Mouse (Mus musculus): Measurements from ENCODE around the gene Gucy1a1. TPM values are rescaled to one million over a fixed set of nuclear protein-coding genes. Genes with fewer than 3 reads are reported as not detected.

Gucy1a1 gene
- polyA plus RNA-seq, 1 experiment from 2014 or later, result 77.9 TPM

DNA sequence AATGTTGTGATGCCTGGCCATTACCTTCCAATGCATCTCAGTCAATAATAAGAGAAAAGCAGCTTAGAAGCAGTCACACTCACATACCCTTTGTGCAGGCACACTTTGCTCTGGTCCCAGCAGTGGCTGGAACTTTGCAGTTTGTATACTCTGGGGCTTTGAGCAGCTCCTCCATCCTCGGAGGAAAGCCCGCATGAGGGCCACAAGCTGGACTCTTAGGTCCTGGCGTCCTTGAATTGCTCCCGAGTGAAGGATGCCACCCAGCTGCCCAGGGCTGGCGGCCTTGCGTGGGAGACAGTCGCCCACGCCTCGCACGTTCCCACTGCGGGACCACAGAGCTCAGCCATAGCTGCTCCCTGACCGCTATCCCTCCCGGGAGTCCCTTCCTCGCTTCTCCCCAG is 864 bp downstream of the Gucy1a1 start:
- Histone ChIP-seq H3K27ac (ENCODE audit: low read length) (peak overlapping the region; percentile 72), H3K4me3 (ENCODE audit: low read length) (peak overlapping the region; percentile 49), H3K4me2 (replicated peaks; ENCODE audit: low read depth, low read length) (peak overlapping the region; percentile 52), H3K9ac (replicated peaks; ENCODE audit: low read length) (peak overlapping the region; percentile 76), H3K27me3 (ENCODE audit: insufficient read depth, low read length) (no peaks in the 10 kb centered on the region), H3K9me3 (ENCODE audit: low read length) (no peaks in the 10 kb centered on the region), H3K36me3 (ENCODE audit: insufficient read depth, low read length) (no peaks in the 10 kb centered on the region), H3K4me1 (ENCODE audit: insufficient read depth, low read length) (no peaks in the 10 kb centered on the region)
- ATAC-seq (ENCODE audit: low FRiP score, low TSS enrichment), result peak; percentile 30; the same call in 1 of the 2 replicates
- WGBS, result 4% methylated on average over 14 of the region's 14 CpGs

- ATAC-seq (ENCODE audit: low FRiP score, low TSS enrichment), result no peak
- 56% methylated on average over 5 of the region's 5 CpGs for WGBS
- H3K27me3 ChIP-seq (ENCODE audit: insufficient read depth, low read length), result no peaks in the 10 kb centered on the region
- H3K4me3 ChIP-seq (ENCODE audit: low read length), result no peak overlapping the region; the same call in 1 of the 2 replicates
- peaks cover 4% of the 10 kb centered on the region for H3K4me1 ChIP-seq (ENCODE audit: insufficient read depth, low read length)
- H3K9ac ChIP-seq (replicated peaks; ENCODE audit: low read length), result no peak overlapping the region
- no peak overlapping the region for H3K27ac ChIP-seq (ENCODE audit: low read length)
- no peaks in the 10 kb centered on the region for H3K36me3 ChIP-seq (ENCODE audit: insufficient read depth, low read length)
- H3K9me3 ChIP-seq (ENCODE audit: low read length), result no peaks in the 10 kb centered on the region
- peak overlapping the region; percentile 37 for H3K4me2 ChIP-seq (replicated peaks; ENCODE audit: low read depth, low read length)
These were observed 4.8 kb downstream of the Gucy1a1 start for GRCm38 (mm10) chr3:82140781-82141180.

DNA sequence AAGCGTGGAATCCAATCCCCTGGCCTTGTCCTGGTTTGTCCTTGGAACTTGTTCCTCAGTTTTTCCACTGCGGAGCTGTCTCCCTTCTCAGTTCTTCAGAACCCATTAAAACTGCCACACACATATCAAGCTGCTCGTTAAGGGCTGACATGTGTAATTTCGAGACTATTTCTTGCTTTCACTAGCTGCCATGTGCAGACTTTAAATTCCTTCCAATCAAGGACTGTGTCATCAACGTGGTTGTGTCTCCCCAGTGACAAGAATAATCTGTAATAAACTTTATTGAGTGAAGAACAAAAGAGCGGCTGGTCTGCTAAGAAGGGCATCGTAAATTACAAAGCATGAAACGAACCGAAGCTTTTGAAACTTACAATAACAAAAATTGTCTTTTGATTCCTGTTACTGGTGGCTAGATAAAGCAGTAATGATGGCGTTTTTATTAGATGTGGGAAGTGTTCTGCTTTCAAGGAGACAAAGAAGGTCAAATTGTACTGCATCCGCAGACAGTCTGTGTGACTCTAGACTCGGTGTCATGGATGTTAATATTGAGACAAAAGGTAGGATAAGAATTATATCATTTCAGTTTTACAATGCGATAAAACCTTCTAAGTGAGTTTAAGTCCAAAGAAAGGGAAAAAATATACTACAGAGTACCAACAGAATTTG is 7.5 kb downstream of the Gucy1a1 start:
- Histone ChIP-seq H3K27ac (ENCODE audit: low read length) (0 out of 2 replicates have a peak overlapping the region, but pooled peaks have one; percentile 66), H3K4me1 (ENCODE audit: insufficient read depth, low read length) (peaks cover 4% of the 10 kb centered on the region), H3K9me3 (ENCODE audit: low read length) (no peaks in the 10 kb centered on the region), H3K36me3 (ENCODE audit: insufficient read depth, low read length) (no peaks in the 10 kb centered on the region), H3K4me3 (ENCODE audit: low read length) (no peak overlapping the region), H3K27me3 (ENCODE audit: insufficient read depth, low read length) (no peaks in the 10 kb centered on the region), H3K9ac (replicated peaks; ENCODE audit: low read length) (no peak overlapping the region), H3K4me2 (replicated peaks; ENCODE audit: low read depth, low read length) (0 out of 2 replicates have a peak overlapping the region, but pooled peaks have one; percentile 12)
- WGBS, result 24% methylated on average over 13 of the region's 13 CpGs
- peak; percentile 88 for ATAC-seq (ENCODE audit: low FRiP score, low TSS enrichment)

- no peaks in the 10 kb centered on the region for H3K27me3 ChIP-seq (ENCODE audit: insufficient read depth, low read length)
- ATAC-seq (ENCODE audit: low FRiP score, low TSS enrichment), result no peak
- H3K36me3 ChIP-seq (ENCODE audit: insufficient read depth, low read length), result no peaks in the 10 kb centered on the region
- 76% methylated on average over 1 of the region's 1 CpGs for WGBS
- H3K9me3 ChIP-seq (ENCODE audit: low read length), result no peaks in the 10 kb centered on the region
- no peak overlapping the region for H3K27ac ChIP-seq (ENCODE audit: low read length)
- H3K4me3 ChIP-seq (ENCODE audit: low read length), result no peak overlapping the region
- H3K4me2 ChIP-seq (replicated peaks; ENCODE audit: low read depth, low read length), result no peak overlapping the region
- H3K4me1 ChIP-seq (ENCODE audit: insufficient read depth, low read length), result peaks cover 4% of the 10 kb centered on the region
- H3K9ac ChIP-seq (replicated peaks; ENCODE audit: low read length), result no peak overlapping the region
These were observed 10.1 kb downstream of the Gucy1a1 start for GRCm38 (mm10) chr3:82135483-82135882.

DNA sequence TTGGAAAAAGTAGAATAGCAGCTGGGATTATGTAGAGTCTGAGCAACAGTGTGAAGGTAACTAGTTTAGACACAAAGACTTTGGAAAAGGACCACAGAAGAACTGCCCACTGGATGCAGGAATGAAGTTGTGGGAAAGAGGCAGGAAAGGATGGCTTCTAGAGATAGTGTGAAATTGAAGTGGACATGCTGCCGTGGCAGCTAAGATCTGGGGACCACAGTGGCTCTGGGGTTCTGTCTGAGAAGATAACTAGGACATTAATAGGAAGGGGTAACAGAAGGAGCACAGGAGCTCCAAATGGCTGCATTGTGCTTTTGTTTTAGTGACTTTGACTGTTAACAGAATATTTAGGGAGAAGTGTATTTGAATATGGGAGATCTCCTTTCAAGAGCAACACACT is 16.3 kb downstream of the Gucy1a1 start:
- H3K27me3 ChIP-seq (ENCODE audit: insufficient read depth, low read length), result no peaks in the 10 kb centered on the region
- no peaks in the 10 kb centered on the region for H3K9me3 ChIP-seq (ENCODE audit: low read length)
- H3K36me3 ChIP-seq (ENCODE audit: insufficient read depth, low read length), result no peaks in the 10 kb centered on the region
- no peak overlapping the region for H3K9ac ChIP-seq (replicated peaks; ENCODE audit: low read length)
- ATAC-seq (ENCODE audit: low FRiP score, low TSS enrichment), result no peak
- 0 out of 2 replicates have a peak, but pooled peaks cover 2% of the 10 kb centered on the region for H3K4me1 ChIP-seq (ENCODE audit: insufficient read depth, low read length)
- peak overlapping the region; percentile 15; the same call in 1 of the 2 replicates for H3K27ac ChIP-seq (ENCODE audit: low read length)
- H3K4me2 ChIP-seq (replicated peaks; ENCODE audit: low read depth, low read length), result no peak overlapping the region
- H3K4me3 ChIP-seq (ENCODE audit: low read length), result no peak overlapping the region
- WGBS, result 42% methylated on average over 1 of the region's 1 CpGs

DNA sequence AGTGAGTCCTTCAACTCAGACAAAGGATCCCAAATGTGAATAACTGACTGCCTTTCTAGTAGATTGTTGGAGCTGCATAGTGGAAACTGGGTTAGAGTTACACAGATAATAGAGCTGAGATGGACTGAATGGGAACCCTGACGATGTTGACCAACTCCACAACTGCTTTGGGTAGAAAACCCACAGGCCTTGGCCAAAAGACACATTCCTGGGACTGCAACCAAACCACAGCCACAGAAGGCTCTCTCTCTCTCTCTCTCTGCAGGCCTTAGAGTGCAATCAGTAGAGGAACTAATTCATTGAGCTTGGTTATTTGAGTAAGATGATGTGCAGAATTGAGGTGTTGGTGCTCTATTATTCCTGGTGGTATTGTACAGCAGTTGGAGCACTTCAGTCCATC is 21.0 kb downstream of the Gucy1a1 start:
- Histone ChIP-seq H3K9me3 (ENCODE audit: low read length) (no peaks in the 10 kb centered on the region), H3K27me3 (ENCODE audit: insufficient read depth, low read length) (no peaks in the 10 kb centered on the region), H3K4me2 (replicated peaks; ENCODE audit: low read depth, low read length) (no peak overlapping the region), H3K9ac (replicated peaks; ENCODE audit: low read length) (no peak overlapping the region), H3K4me3 (ENCODE audit: low read length) (no peak overlapping the region), H3K4me1 (ENCODE audit: insufficient read depth, low read length) (0 out of 2 replicates have a peak, but pooled peaks cover under 1% of the 10 kb centered on the region), H3K27ac (ENCODE audit: low read length) (no peak overlapping the region), H3K36me3 (ENCODE audit: insufficient read depth, low read length) (no peaks in the 10 kb centered on the region)
- no peak for ATAC-seq (ENCODE audit: low FRiP score, low TSS enrichment)
- WGBS, result 87% methylated on average over 1 of the region's 1 CpGs

DNA sequence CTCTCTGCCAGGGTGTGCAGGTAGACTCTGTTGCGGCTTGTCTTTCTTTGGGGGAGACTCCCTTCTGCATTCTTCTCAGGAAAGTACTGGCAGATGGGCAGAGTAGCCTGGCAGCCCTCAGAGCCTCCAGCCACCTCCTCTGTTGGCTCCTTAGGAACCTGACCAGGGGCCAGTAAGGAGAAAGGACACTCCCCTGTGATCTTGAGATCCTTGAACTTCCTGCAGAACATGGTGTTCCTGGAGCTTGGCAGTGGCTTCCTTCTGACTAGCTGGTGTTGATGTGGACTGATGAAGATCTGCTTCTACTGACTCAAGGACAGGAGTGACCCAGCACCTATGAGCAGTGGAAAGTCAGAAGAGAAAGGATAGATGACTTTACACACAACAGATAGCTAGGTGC is 26.7 kb downstream of the Gucy1a1 start:
- no peaks in the 10 kb centered on the region for H3K36me3 ChIP-seq (ENCODE audit: insufficient read depth, low read length)
- H3K4me3 ChIP-seq (ENCODE audit: low read length), result no peak overlapping the region
- ATAC-seq (ENCODE audit: low FRiP score, low TSS enrichment), result no peak
- no peak overlapping the region for H3K9ac ChIP-seq (replicated peaks; ENCODE audit: low read length)
- 92% methylated on average over 1 of the region's 1 CpGs for WGBS
- no peaks in the 10 kb centered on the region for H3K9me3 ChIP-seq (ENCODE audit: low read length)
- no peaks in the 10 kb centered on the region for H3K4me1 ChIP-seq (ENCODE audit: insufficient read depth, low read length)
- H3K27ac ChIP-seq (ENCODE audit: low read length), result no peak overlapping the region
- H3K4me2 ChIP-seq (replicated peaks; ENCODE audit: low read depth, low read length), result no peak overlapping the region
- H3K27me3 ChIP-seq (ENCODE audit: insufficient read depth, low read length), result no peaks in the 10 kb centered on the region

DNA sequence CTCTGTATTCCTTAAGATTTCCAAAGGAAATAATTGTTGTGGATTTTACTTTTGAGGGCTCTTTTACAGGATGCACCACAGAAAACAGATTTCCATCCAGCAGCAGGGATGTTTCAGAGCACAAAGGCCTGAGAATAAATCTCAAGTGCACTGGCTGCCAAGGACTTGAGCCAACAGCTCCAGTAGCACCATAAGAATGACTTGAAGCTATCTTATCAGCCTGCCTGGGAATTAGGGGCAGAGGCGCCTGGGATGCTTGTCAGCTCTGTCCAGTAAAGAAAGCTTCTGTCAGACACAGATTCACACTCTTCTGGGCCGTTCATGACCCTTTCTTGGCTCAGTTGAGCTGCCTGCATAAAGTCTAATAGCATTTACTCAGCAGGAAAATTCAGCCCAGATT is 33.1 kb downstream of the Gucy1a1 start:
- 0 out of 2 replicates have a peak, but pooled peaks cover 6% of the 10 kb centered on the region for H3K36me3 ChIP-seq (ENCODE audit: insufficient read depth, low read length)
- peak overlapping the region; percentile 45; the same call in 1 of the 2 replicates for H3K27ac ChIP-seq (ENCODE audit: low read length)
- no peaks in the 10 kb centered on the region for H3K9me3 ChIP-seq (ENCODE audit: low read length)
- no peak overlapping the region for H3K4me2 ChIP-seq (replicated peaks; ENCODE audit: low read depth, low read length)
- H3K4me1 ChIP-seq (ENCODE audit: insufficient read depth, low read length), result no peaks in the 10 kb centered on the region; the same call in 1 of the 2 replicates
- peak; percentile 69; the same call in 1 of the 2 replicates for ATAC-seq (ENCODE audit: low FRiP score, low TSS enrichment)
- H3K27me3 ChIP-seq (ENCODE audit: insufficient read depth, low read length), result no peaks in the 10 kb centered on the region
- H3K9ac ChIP-seq (replicated peaks; ENCODE audit: low read length), result no peak overlapping the region
- whole genome bisulfite sequencing, result 64% methylated on average over 2 of the region's 2 CpGs
- H3K4me3 ChIP-seq (ENCODE audit: low read length), result no peak overlapping the region

- H3K27ac ChIP-seq (ENCODE audit: low read length), result peak overlapping the region; percentile 45; the same call in 1 of the 2 replicates
- ATAC-seq (ENCODE audit: low FRiP score, low TSS enrichment), result no peak
- WGBS, result 52% methylated on average over 3 of the region's 3 CpGs
- no peak overlapping the region for H3K4me2 ChIP-seq (replicated peaks; ENCODE audit: low read depth, low read length)
- H3K9ac ChIP-seq (replicated peaks; ENCODE audit: low read length), result no peak overlapping the region
- H3K27me3 ChIP-seq (ENCODE audit: insufficient read depth, low read length), result no peaks in the 10 kb centered on the region
- no peak overlapping the region for H3K4me3 ChIP-seq (ENCODE audit: low read length)
- no peaks in the 10 kb centered on the region for H3K9me3 ChIP-seq (ENCODE audit: low read length)
- no peaks in the 10 kb centered on the region; the same call in 1 of the 2 replicates for H3K4me1 ChIP-seq (ENCODE audit: insufficient read depth, low read length)
- H3K36me3 ChIP-seq (ENCODE audit: insufficient read depth, low read length), result 0 out of 2 replicates have a peak, but pooled peaks cover 6% of the 10 kb centered on the region
These were observed 33.6 kb downstream of the Gucy1a1 start for GRCm38 (mm10) chr3:82111986-82112385.

DNA sequence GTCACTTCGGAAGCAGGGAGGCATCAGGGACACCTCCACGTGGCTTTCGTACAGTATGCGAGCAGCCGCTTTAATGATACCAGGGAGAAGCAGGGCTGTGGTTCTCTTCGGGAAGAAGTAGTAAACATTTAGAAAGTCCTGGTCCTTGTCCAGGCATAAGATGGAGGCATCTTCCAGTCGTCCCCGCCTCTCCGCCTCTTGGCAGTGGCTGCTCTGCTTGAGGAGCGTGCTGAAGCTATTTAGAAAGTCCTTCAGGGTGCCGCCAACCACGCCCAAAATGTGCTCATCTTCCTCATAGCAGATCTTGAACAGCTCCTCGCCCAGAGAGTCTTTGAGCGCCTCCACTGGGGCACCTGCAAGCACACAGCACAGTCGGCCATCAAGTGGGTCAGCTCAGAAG is 36.6 kb downstream of the Gucy1a1 start:
- no peak overlapping the region for H3K4me2 ChIP-seq (replicated peaks; ENCODE audit: low read depth, low read length)
- no peak for ATAC-seq (ENCODE audit: low FRiP score, low TSS enrichment)
- 93% methylated on average over 15 of the region's 15 CpGs for WGBS

More for the DNA sequence above, 36.6 kb downstream of the Gucy1a1 start:
- 0 out of 2 replicates have a peak, but pooled peaks cover 6% of the 10 kb centered on the region for H3K36me3 ChIP-seq (ENCODE audit: insufficient read depth, low read length)
- peaks cover 2% of the 10 kb centered on the region; the same call in 1 of the 2 replicates for H3K4me1 ChIP-seq (ENCODE audit: insufficient read depth, low read length)
- no peak overlapping the region for H3K9ac ChIP-seq (replicated peaks; ENCODE audit: low read length)
- no peak overlapping the region for H3K4me3 ChIP-seq (ENCODE audit: low read length)
- H3K9me3 ChIP-seq (ENCODE audit: low read length), result no peaks in the 10 kb centered on the region
- no peaks in the 10 kb centered on the region for H3K27me3 ChIP-seq (ENCODE audit: insufficient read depth, low read length)
- H3K27ac ChIP-seq (ENCODE audit: low read length), result no peak overlapping the region
